Comparison of ENCODE assay signal across 11 mouse cellular contexts in genomic region chr11:72409649-72410385, GRCm38 (mm10). TPM values are rescaled to one million over a fixed set of nuclear protein-coding genes. Genes with fewer than 3 reads are reported as not detected.
DNase-seq lines count a peak whose midpoint lies in the region; ATAC-seq and TF ChIP-seq lines count a peak whose summit lies in the region.
"Had no signal": no experiment of that assay in that cellular context is flagged by ENCODE, and none has a peak within 500 bp of the region (broad histone marks: within the 10 kb centered on the region; RNA-seq: fewer than 3 reads in every experiment).

No protein-coding gene starts in this region.

- peaks cover 95% of the 10 kb centered on the region for H3K4me1 ChIP-seq in heart, embryonic 10.5 days
- H3K4me1 ChIP-seq in neural tube, embryonic 11.5 days (ENCODE audit: control insufficient read depth, insufficient read depth, low read length) = peaks cover 11% of the 10 kb centered on the region
- peaks cover 54% of the 10 kb centered on the region for H3K4me1 ChIP-seq in liver, embryonic 13.5 days (replicated peaks)
- H3K4me1 ChIP-seq in cerebellum, adult 2 months (ENCODE audit: control insufficient read depth, insufficient read depth, low read length) = no peaks in the 10 kb centered on the region; the same call in 1 of the 2 replicates

- TF ChIP-seq POLR2A in cerebellum, adult 2 months (IDR thresholded peaks at IDR 0.05; ENCODE audit: borderline replicate concordance, insufficient read depth, low read length) = no peak

- TF ChIP-seq CTCF in cerebellum, adult 2 months (IDR thresholded peaks at IDR 0.05; ENCODE audit: borderline replicate concordance, insufficient read depth, low read depth, low read length) = no peak

- DNase-seq in heart, embryonic 10.5 days (ENCODE audit: low spot score) = no peak
- DNase-seq in heart, adult 8-10 months (ENCODE audit: low spot score) = no peak
- peak; percentile 8 for DNase-seq in neural tube, embryonic 11.5 days (ENCODE audit: low spot score)
- no peak for DNase-seq in neural tube, embryonic 10.5 days (ENCODE audit: extremely low spot score, low spot score)
- DNase-seq in liver, embryonic 13.5 days = no peak
- no peak for DNase-seq in cerebellum, adult 8-10 months
- DNase-seq in gastrocnemius, postnatal 4 days (ENCODE audit: low spot score in 2 of 2) = no peak
- no peak for DNase-seq in cerebellum, adult 2 months
- DNase-seq: gastrocnemius, postnatal 14 days; thymus, postnatal 4 days had no signal

- H3K4me2 ChIP-seq in neural tube, embryonic 11.5 days (ENCODE audit: low read depth) = peak overlapping the region; percentile 12; the same call in 1 of the 2 replicates
- peak overlapping the region; percentile 95 for H3K4me2 ChIP-seq in liver, embryonic 13.5 days

- ATAC-seq in neural tube, embryonic 11.5 days (ENCODE audit: insufficient read depth, low FRiP score, low TSS enrichment) = no peak
- no peak for ATAC-seq in liver, embryonic 13.5 days (ENCODE audit: low read depth)
- ATAC-seq: activated CD4-positive, CD25-positive, alpha-beta regulatory T cell, adult 4 months had no signal

- WGBS in heart, embryonic 10.5 days = 47% methylated on average over 12 of the region's 12 CpGs
- 53% methylated on average over 12 of the region's 12 CpGs for WGBS in neural tube, embryonic 11.5 days
- 69% methylated on average over 12 of the region's 12 CpGs for WGBS in liver, embryonic 13.5 days (ENCODE audit: insufficient replicate concordance)
- 85% methylated on average over 12 of the region's 12 CpGs for WGBS in cerebellum, adult 2 months

- no peak overlapping the region for H3K9ac ChIP-seq in neural tube, embryonic 11.5 days (ENCODE audit: low read length)
- H3K9ac ChIP-seq in liver, embryonic 13.5 days = no peak overlapping the region

- no peaks in the 10 kb centered on the region for H3K9me3 ChIP-seq in heart, embryonic 10.5 days
- H3K9me3 ChIP-seq in neural tube, embryonic 11.5 days (ENCODE audit: control insufficient read depth, low read length) = no peaks in the 10 kb centered on the region
- no peaks in the 10 kb centered on the region for H3K9me3 ChIP-seq in liver, embryonic 13.5 days (replicated peaks)

- peak overlapping the region; percentile 96 for H3K4me3 ChIP-seq in heart, embryonic 10.5 days
- 0 out of 2 replicates have a peak overlapping the region, but pooled peaks have one; percentile 10 for H3K4me3 ChIP-seq in neural tube, embryonic 11.5 days (ENCODE audit: low read depth, low read length)
- 0 out of 2 replicates have a peak overlapping the region, but pooled peaks have one; percentile 66 for H3K4me3 ChIP-seq in liver, embryonic 13.5 days (replicated peaks)
- no peak overlapping the region for H3K4me3 ChIP-seq in cerebellum, adult 2 months (replicated peaks; ENCODE audit: insufficient read depth, low read depth, low read length)

- no peaks in the 10 kb centered on the region for H3K27me3 ChIP-seq in heart, embryonic 10.5 days (ENCODE audit: insufficient read depth, poor library complexity, severe bottlenecking)
- 0 out of 2 replicates have a peak, but pooled peaks cover 2% of the 10 kb centered on the region for H3K27me3 ChIP-seq in neural tube, embryonic 11.5 days (ENCODE audit: control insufficient read depth, insufficient read depth, low read length)
- peaks cover 50% of the 10 kb centered on the region for H3K27me3 ChIP-seq in liver, embryonic 13.5 days
- H3K27me3 ChIP-seq in cerebellum, adult 2 months (ENCODE audit: control insufficient read depth, insufficient read depth, low read length) = no peaks in the 10 kb centered on the region; the same call in 1 of the 2 replicates

- peak overlapping the region; percentile 93 for H3K27ac ChIP-seq in heart, embryonic 10.5 days
- no peak overlapping the region for H3K27ac ChIP-seq in neural tube, embryonic 11.5 days (ENCODE audit: low read depth, low read length)
- no peak overlapping the region for H3K27ac ChIP-seq in liver, embryonic 13.5 days
- H3K27ac ChIP-seq in cerebellum, adult 2 months (ENCODE audit: insufficient read depth, low read length) = no peak overlapping the region

- H3K36me3 ChIP-seq in heart, embryonic 10.5 days = no peaks in the 10 kb centered on the region
- no peaks in the 10 kb centered on the region for H3K36me3 ChIP-seq in neural tube, embryonic 11.5 days (ENCODE audit: control insufficient read depth, insufficient read depth, low read length)
- H3K36me3 ChIP-seq in liver, embryonic 13.5 days = no peaks in the 10 kb centered on the region

RNA-seq across cellular contexts. Expression of gene Smtnl2, which starts 1.7 kb away (rescaled TPM):
- 148 and 184 TPM in 2 replicates for polyA plus RNA-seq in heart, embryonic 10.5 days (2016; fragmentation: Nextera tagmentation; extraction: Ambion mirVana)
- 10 to 100 TPM; 13.6 to 18.9 (median 16.5) TPM for total RNA-seq in heart, adult 8-10 months (2022)
- 12.6 and 13.2 TPM in 2 replicates for polyA plus RNA-seq in neural tube, embryonic 11.5 days (2014; fragmentation: Nextera tagmentation; extraction: Ambion mirVana)
- polyA plus RNA-seq in liver, embryonic 13.5 days (2015; fragmentation: Nextera tagmentation; extraction: Ambion mirVana) = 5.4 and 5.5 TPM in 2 replicates
- 100 to 1,000 TPM; 160 to 187 TPM for total RNA-seq in gastrocnemius, postnatal 4 days (2021)
- polyA plus RNA-seq in cerebellum, adult 2 months (2012; rRNA removed) = 1.5 and 1.6 TPM in 2 replicates
- polyA plus RNA-seq: activated CD4-positive, CD25-positive, alpha-beta regulatory T cell, adult 4 months had no signal

RNA-seq across cellular contexts. Expression of gene Ggt6, which starts 25.5 kb away (rescaled TPM):
- not detected in 2 replicates for polyA plus RNA-seq in heart, embryonic 10.5 days (2016; fragmentation: Nextera tagmentation; extraction: Ambion mirVana)
- under 1 TPM in 2 of 4 experiments, not detected in 2; 0.32 to 0.44 TPM for total RNA-seq in heart, adult 8-10 months (2022)
- polyA plus RNA-seq in neural tube, embryonic 11.5 days (2014; fragmentation: Nextera tagmentation; extraction: Ambion mirVana) = not detected in 2 replicates
- not detected in 2 replicates for polyA plus RNA-seq in liver, embryonic 13.5 days (2015; fragmentation: Nextera tagmentation; extraction: Ambion mirVana)
- under 1 TPM; 0.23 to 0.32 TPM for total RNA-seq in gastrocnemius, postnatal 4 days (2021)
- 0.14 and 0.15 TPM in 2 replicates for polyA plus RNA-seq in cerebellum, adult 2 months (2012; rRNA removed)
- polyA plus RNA-seq: activated CD4-positive, CD25-positive, alpha-beta regulatory T cell, adult 4 months had no signal

RNA-seq across cellular contexts. Expression of gene Mybbp1a, which starts 31.3 kb away (rescaled TPM):
- polyA plus RNA-seq in heart, embryonic 10.5 days (2016; fragmentation: Nextera tagmentation; extraction: Ambion mirVana) = 133 and 186 TPM in 2 replicates
- 10 to 100 TPM; 42.4 to 49.4 (median 45.9) TPM for total RNA-seq in heart, adult 8-10 months (2022)
- 145 and 146 TPM in 2 replicates for polyA plus RNA-seq in neural tube, embryonic 11.5 days (2014; fragmentation: Nextera tagmentation; extraction: Ambion mirVana)
- polyA plus RNA-seq in liver, embryonic 13.5 days (2015; fragmentation: Nextera tagmentation; extraction: Ambion mirVana) = 129 and 138 TPM in 2 replicates
- total RNA-seq in gastrocnemius, postnatal 4 days (2021) = 10 to 100 TPM; 71.8 to 90.1 TPM
- 52.5 and 61.3 TPM in 2 replicates for polyA plus RNA-seq in cerebellum, adult 2 months (2012; rRNA removed)

RNA-seq across cellular contexts. Expression of gene Tekt1, which starts 47.6 kb away (rescaled TPM):
- polyA plus RNA-seq in heart, embryonic 10.5 days (2016; fragmentation: Nextera tagmentation; extraction: Ambion mirVana) = 0.39 and 2.0 TPM in 2 replicates
- total RNA-seq in heart, adult 8-10 months (2022) = under 1 TPM in 1 of 4 experiments, not detected in 3; 0.28 TPM
- 4.2 and 4.3 TPM in 2 replicates for polyA plus RNA-seq in neural tube, embryonic 11.5 days (2014; fragmentation: Nextera tagmentation; extraction: Ambion mirVana)
- polyA plus RNA-seq in liver, embryonic 13.5 days (2015; fragmentation: Nextera tagmentation; extraction: Ambion mirVana) = not detected in 2 replicates
- 1 to 10 TPM; 1.5 to 2.2 TPM for total RNA-seq in gastrocnemius, postnatal 4 days (2021)
- 1.1 and 2.3 TPM in 2 replicates for polyA plus RNA-seq in cerebellum, adult 2 months (2012; rRNA removed)
- polyA plus RNA-seq: activated CD4-positive, CD25-positive, alpha-beta regulatory T cell, adult 4 months had no signal

Comparison
In these comparisons a context has a peak if more than half of its experiments do, and no peak if none do; other contexts are left out.
1. RNA of gene Smtnl2, which starts 1.7 kb away (polyA plus RNA-seq): 148 to 184 TPM in heart, embryonic 10.5 days; 12.6 to 13.2 TPM in neural tube, embryonic 11.5 days, 5.4 to 5.5 TPM in liver, embryonic 13.5 days and 1.5 to 1.6 TPM in cerebellum, adult 2 months; every median in the first group is over 10 times any median in the second.